In genomic region chr7:45522194-45522752, GRCm38 (mm10) we compare ENCODE assay signal across 8 mouse cellular contexts. TPM values are rescaled to one million over a fixed set of nuclear protein-coding genes. Genes with fewer than 3 reads are reported as not detected.
DNase-seq lines count a peak whose midpoint lies in the region; ATAC-seq and TF ChIP-seq lines count a peak whose summit lies in the region.

No protein-coding gene starts in this region.

- no peak overlapping the region; the same call in 1 of the 2 replicates for H3K27ac ChIP-seq in kidney, adult 2 months (ENCODE audit: insufficient read depth, low read depth, low read length)
- no peak overlapping the region for H3K27ac ChIP-seq in brown adipose tissue, adult 24 weeks (replicated peaks; ENCODE audit: low read depth, low read length)
- H3K27ac ChIP-seq in hindbrain, embryonic 13.5 days = no peak overlapping the region
- no peak overlapping the region for H3K27ac ChIP-seq in midbrain, embryonic 14.5 days (replicated peaks; ENCODE audit: low read depth, low read length)

- H3K27me3 ChIP-seq in kidney, adult 2 months (replicated peaks; ENCODE audit: control insufficient read depth, insufficient read depth, low read length) = no peaks in the 10 kb centered on the region
- H3K27me3 ChIP-seq in hindbrain, embryonic 13.5 days = no peaks in the 10 kb centered on the region
- no peaks in the 10 kb centered on the region for H3K27me3 ChIP-seq in midbrain, embryonic 14.5 days (ENCODE audit: control insufficient read depth, insufficient read depth, low read length)

- H3K4me2 ChIP-seq in hindbrain, embryonic 13.5 days = peak overlapping the region; percentile 52
- peak overlapping the region; percentile 58 for H3K4me2 ChIP-seq in midbrain, embryonic 14.5 days (ENCODE audit: low read length)

- peak overlapping the region; percentile 67 for H3K4me3 ChIP-seq in kidney, adult 2 months (ENCODE audit: insufficient read depth, low read depth, low read length)
- H3K4me3 ChIP-seq in brown adipose tissue, adult 24 weeks (ENCODE audit: insufficient read depth, low read depth, low read length) = peak overlapping the region; percentile 69
- peak overlapping the region; percentile 45 for H3K4me3 ChIP-seq in hindbrain, embryonic 13.5 days
- peak overlapping the region; percentile 42 for H3K4me3 ChIP-seq in midbrain, embryonic 14.5 days (replicated peaks; ENCODE audit: low read depth, low read length)

- no peak overlapping the region for H3K9ac ChIP-seq in hindbrain, embryonic 13.5 days
- H3K9ac ChIP-seq in midbrain, embryonic 14.5 days (replicated peaks; ENCODE audit: low read length) = no peak overlapping the region

- TF ChIP-seq CTCF in kidney, adult 2 months (conservative IDR thresholded peaks at IDR 0.05; ENCODE audit: insufficient read depth, insufficient read length, low read depth, low read length) = no peak

- no peak for TF ChIP-seq POLR2A in kidney, adult 2 months (IDR thresholded peaks at IDR 0.05; ENCODE audit: low read depth, low read length)

- H3K4me1 ChIP-seq in kidney, adult 2 months (ENCODE audit: control insufficient read depth, insufficient read depth, low read length) = peaks cover 20% of the 10 kb centered on the region
- peaks cover 12% of the 10 kb centered on the region; the same call in 1 of the 2 replicates for H3K4me1 ChIP-seq in brown adipose tissue, adult 24 weeks (ENCODE audit: control insufficient read depth, insufficient read depth, insufficient read length, low read length)
- H3K4me1 ChIP-seq in hindbrain, embryonic 13.5 days (replicated peaks) = peaks cover 36% of the 10 kb centered on the region
- peaks cover 12% of the 10 kb centered on the region for H3K4me1 ChIP-seq in midbrain, embryonic 14.5 days (ENCODE audit: control insufficient read depth, insufficient read depth, low read length)

- DNase-seq in kidney, adult 2 months = no peak
- no peak for DNase-seq in kidney, postnatal 25 days
- DNase-seq in midbrain, embryonic 14.5 days = no peak
- DNase-seq in urinary bladder, postnatal 10 days (ENCODE audit: low spot score) = no peak

- no peaks in the 10 kb centered on the region for H3K9me3 ChIP-seq in hindbrain, embryonic 13.5 days
- H3K9me3 ChIP-seq in midbrain, embryonic 14.5 days (ENCODE audit: control insufficient read depth, low read length) = no peaks in the 10 kb centered on the region

- H3K36me3 ChIP-seq in kidney, adult 2 months (ENCODE audit: control insufficient read depth, insufficient read depth, low read length) = peaks cover 2% of the 10 kb centered on the region; the same call in 1 of the 2 replicates
- no peaks in the 10 kb centered on the region; the same call in 1 of the 2 replicates for H3K36me3 ChIP-seq in hindbrain, embryonic 13.5 days
- H3K36me3 ChIP-seq in midbrain, embryonic 14.5 days (ENCODE audit: control insufficient read depth, insufficient read depth, low read length) = no peaks in the 10 kb centered on the region

- 58% methylated on average over 16 of the region's 16 CpGs for WGBS in kidney, adult 2 months
- 56% methylated on average over 16 of the region's 16 CpGs for WGBS in hindbrain, embryonic 13.5 days
- 55% methylated on average over 16 of the region's 16 CpGs for WGBS in midbrain, embryonic 14.5 days

- ATAC-seq in hindbrain, embryonic 13.5 days (ENCODE audit: low FRiP score) = no peak
- no peak for ATAC-seq in midbrain, embryonic 14.5 days (ENCODE audit: low FRiP score, low TSS enrichment)
- no peak for ATAC-seq in megakaryocyte progenitor cell, adult 5-6 weeks (replicated peaks; ENCODE audit: poor library complexity)
- no peak for ATAC-seq in granulocyte monocyte progenitor cell, adult 5-6 weeks (replicated peaks; ENCODE audit: poor library complexity, severe bottlenecking)

RNA-seq across cellular contexts. Expression of gene Ppp1r15a, which starts 3.8 kb away (rescaled TPM):
- 26.6 and 28.2 TPM in 2 replicates for polyA plus RNA-seq in kidney, adult 2 months (2012; rRNA removed)
- 12.6 and 24.6 TPM in 2 replicates for polyA plus RNA-seq in brown adipose tissue, adult 24 weeks (2012; ENCODE audit: insufficient read depth, insufficient read length, missing spikeins)
- 13.9 and 14.3 TPM in 2 replicates for polyA plus RNA-seq in hindbrain, embryonic 13.5 days (2015; fragmentation: Nextera tagmentation; extraction: Ambion mirVana)
- polyA plus RNA-seq in midbrain, embryonic 14.5 days (2014; fragmentation: Nextera tagmentation; extraction: Ambion mirVana) = 9.5 and 10.2 TPM in 2 replicates
- total RNA-seq in megakaryocyte progenitor cell, adult 5-6 weeks (2015) = 46.2 and 56.7 TPM in 2 replicates
- total RNA-seq in megakaryocyte progenitor cell, adult 5-6 weeks (2017) = 70.0 and 90.7 TPM in 2 replicates
- total RNA-seq in granulocyte monocyte progenitor cell, adult 5-6 weeks (2014; fragmentation: Nextera tagmentation) = 8.3 and 22.1 TPM in 2 replicates
- 51.1 and 54.9 TPM in 2 replicates for total RNA-seq in granulocyte monocyte progenitor cell, adult 5-6 weeks (2017)

RNA-seq across cellular contexts. Expression of gene Plekha4, which starts 3.9 kb away (rescaled TPM):
- 4.6 and 5.9 TPM in 2 replicates for polyA plus RNA-seq in kidney, adult 2 months (2012; rRNA removed)
- 1.9 and 3.3 TPM in 2 replicates for polyA plus RNA-seq in brown adipose tissue, adult 24 weeks (2012; ENCODE audit: insufficient read depth, insufficient read length, missing spikeins)
- polyA plus RNA-seq in hindbrain, embryonic 13.5 days (2015; fragmentation: Nextera tagmentation; extraction: Ambion mirVana) = 2.4 and 4.3 TPM in 2 replicates
- polyA plus RNA-seq in midbrain, embryonic 14.5 days (2014; fragmentation: Nextera tagmentation; extraction: Ambion mirVana) = 0.53 and 0.77 TPM in 2 replicates
- 0.67 TPM in 1 of 2 replicates, not detected in the other for total RNA-seq in megakaryocyte progenitor cell, adult 5-6 weeks (2015)
- 0.04 and 0.34 TPM in 2 replicates for total RNA-seq in megakaryocyte progenitor cell, adult 5-6 weeks (2017)
- total RNA-seq in granulocyte monocyte progenitor cell, adult 5-6 weeks (2014; fragmentation: Nextera tagmentation) = not detected in 2 replicates
- total RNA-seq in granulocyte monocyte progenitor cell, adult 5-6 weeks (2017) = 0.26 TPM in 1 of 2 replicates, not detected in the other

RNA-seq across cellular contexts. Expression of gene Nucb1, which starts 12.1 kb away (rescaled TPM):
- polyA plus RNA-seq in kidney, adult 2 months (2012; rRNA removed) = 397 and 405 TPM in 2 replicates
- polyA plus RNA-seq in brown adipose tissue, adult 24 weeks (2012; ENCODE audit: insufficient read depth, insufficient read length, missing spikeins) = 78.6 and 108 TPM in 2 replicates
- polyA plus RNA-seq in hindbrain, embryonic 13.5 days (2015; fragmentation: Nextera tagmentation; extraction: Ambion mirVana) = 120 and 121 TPM in 2 replicates
- polyA plus RNA-seq in midbrain, embryonic 14.5 days (2014; fragmentation: Nextera tagmentation; extraction: Ambion mirVana) = 86.5 and 89.5 TPM in 2 replicates
- total RNA-seq in megakaryocyte progenitor cell, adult 5-6 weeks (2015) = 112 and 114 TPM in 2 replicates
- 387 and 408 TPM in 2 replicates for total RNA-seq in megakaryocyte progenitor cell, adult 5-6 weeks (2017)
- 184 and 207 TPM in 2 replicates for total RNA-seq in granulocyte monocyte progenitor cell, adult 5-6 weeks (2014; fragmentation: Nextera tagmentation)
- total RNA-seq in granulocyte monocyte progenitor cell, adult 5-6 weeks (2017) = 316 and 398 TPM in 2 replicates

RNA-seq across cellular contexts. Expression of gene Hsd17b14, which starts 32.4 kb away (rescaled TPM):
- 43.9 and 48.3 TPM in 2 replicates for polyA plus RNA-seq in kidney, adult 2 months (2012; rRNA removed)
- polyA plus RNA-seq in brown adipose tissue, adult 24 weeks (2012; ENCODE audit: insufficient read depth, insufficient read length, missing spikeins) = not detected in 2 replicates
- 0.25 and 0.45 TPM in 2 replicates for polyA plus RNA-seq in hindbrain, embryonic 13.5 days (2015; fragmentation: Nextera tagmentation; extraction: Ambion mirVana)
- not detected in 2 replicates for polyA plus RNA-seq in midbrain, embryonic 14.5 days (2014; fragmentation: Nextera tagmentation; extraction: Ambion mirVana)
- total RNA-seq in megakaryocyte progenitor cell, adult 5-6 weeks (2015) = 0.22 and 5.5 TPM in 2 replicates
- 1.2 and 8.2 TPM in 2 replicates for total RNA-seq in megakaryocyte progenitor cell, adult 5-6 weeks (2017)
- total RNA-seq in granulocyte monocyte progenitor cell, adult 5-6 weeks (2014; fragmentation: Nextera tagmentation) = 4.4 TPM in 1 of 2 replicates, not detected in the other
- 0.26 and 0.41 TPM in 2 replicates for total RNA-seq in granulocyte monocyte progenitor cell, adult 5-6 weeks (2017)

RNA-seq across cellular contexts. Expression of gene Dhdh, which starts 33.7 kb away (rescaled TPM):
- polyA plus RNA-seq in kidney, adult 2 months (2012; rRNA removed) = 6.0 and 6.1 TPM in 2 replicates
- 145 and 190 TPM in 2 replicates for polyA plus RNA-seq in brown adipose tissue, adult 24 weeks (2012; ENCODE audit: insufficient read depth, insufficient read length, missing spikeins)
- 3.4 and 4.2 TPM in 2 replicates for polyA plus RNA-seq in hindbrain, embryonic 13.5 days (2015; fragmentation: Nextera tagmentation; extraction: Ambion mirVana)
- polyA plus RNA-seq in midbrain, embryonic 14.5 days (2014; fragmentation: Nextera tagmentation; extraction: Ambion mirVana) = 3.1 and 3.2 TPM in 2 replicates
- total RNA-seq in megakaryocyte progenitor cell, adult 5-6 weeks (2015) = 18.6 and 22.4 TPM in 2 replicates
- total RNA-seq in megakaryocyte progenitor cell, adult 5-6 weeks (2017) = 18.1 and 20.7 TPM in 2 replicates
- total RNA-seq in granulocyte monocyte progenitor cell, adult 5-6 weeks (2014; fragmentation: Nextera tagmentation) = 29.3 and 31.1 TPM in 2 replicates
- 18.4 and 20.2 TPM in 2 replicates for total RNA-seq in granulocyte monocyte progenitor cell, adult 5-6 weeks (2017)
